Mouse (Mus musculus): ENCODE results near the gene Zfp715. TPM values are rescaled to one million over a fixed set of nuclear protein-coding genes. Genes with fewer than 3 reads are reported as not detected.
A peak's percentile ranks its signal among the peaks of the same experiment; 100 is the strongest.

Gene Zfp715
- polyA plus RNA-seq, 1 experiment from 2014 or later = 12.8 TPM

DNA sequence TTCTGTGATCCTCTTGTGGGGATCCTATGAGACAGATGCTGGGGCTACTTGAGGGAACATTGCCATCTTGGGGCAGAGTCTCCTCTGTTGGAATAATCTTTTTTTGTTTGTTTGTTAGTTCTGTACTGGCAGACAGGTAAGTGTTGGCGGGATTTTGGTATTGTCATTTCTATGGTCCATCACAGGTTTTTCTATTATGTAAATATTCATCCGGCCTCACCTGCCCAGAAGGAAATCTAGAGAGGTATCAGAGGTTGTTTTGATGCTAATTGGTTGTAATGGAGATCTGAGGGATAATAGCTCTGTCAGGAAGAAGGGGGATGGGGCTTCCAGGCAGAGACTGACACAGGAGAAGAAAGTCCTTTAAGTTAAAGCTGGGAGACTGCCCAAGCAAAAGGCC lies 30.9 kb upstream of the Zfp715 start:
- no peaks in the 10 kb centered on the region for H3K36me3 ChIP-seq
- H3K9me3 ChIP-seq = no peaks in the 10 kb centered on the region
- H3K4me1 ChIP-seq = no peaks in the 10 kb centered on the region
- no peaks in the 10 kb centered on the region for H3K27me3 ChIP-seq
- 68% methylated on average over 2 of the region's 2 CpGs for WGBS
- H3K9ac ChIP-seq = no peak overlapping the region
- H3K4me3 ChIP-seq = no peak overlapping the region
- no peak for ATAC-seq (ENCODE audit: borderline replicate concordance, extremely low read depth, low FRiP score, low TSS enrichment)
- H3K4me2 ChIP-seq = no peak overlapping the region
- H3K27ac ChIP-seq = no peak overlapping the region

DNA sequence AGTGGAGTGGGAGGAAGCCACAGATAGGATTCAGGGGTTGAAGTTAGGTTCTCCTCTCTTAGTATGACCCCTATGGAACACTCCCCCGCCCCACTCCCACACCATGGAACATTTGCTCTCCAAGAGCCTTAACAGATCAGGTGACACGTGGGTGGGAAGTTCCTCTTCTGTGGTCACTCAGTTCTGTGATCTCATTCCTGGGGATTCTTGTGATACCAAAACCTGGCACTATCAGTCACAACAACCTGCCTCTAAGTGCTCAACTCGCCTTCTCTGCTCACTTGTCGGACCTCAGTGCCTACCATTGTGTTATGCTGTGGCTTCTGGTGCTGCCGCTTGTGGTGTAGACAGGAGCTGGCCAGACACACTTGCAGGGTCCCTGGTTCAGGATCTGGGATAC lies 30.1 kb upstream of the Zfp715 start:
- Histone ChIP-seq H3K9ac (no peak overlapping the region), H3K4me3 (no peak overlapping the region), H3K4me2 (no peak overlapping the region), H3K9me3 (no peaks in the 10 kb centered on the region), H3K36me3 (no peaks in the 10 kb centered on the region), H3K27ac (no peak overlapping the region), H3K4me1 (no peaks in the 10 kb centered on the region), H3K27me3 (no peaks in the 10 kb centered on the region)
- 65% methylated on average over 5 of the region's 5 CpGs for WGBS
- no peak for ATAC-seq (ENCODE audit: borderline replicate concordance, extremely low read depth, low FRiP score, low TSS enrichment)

DNA sequence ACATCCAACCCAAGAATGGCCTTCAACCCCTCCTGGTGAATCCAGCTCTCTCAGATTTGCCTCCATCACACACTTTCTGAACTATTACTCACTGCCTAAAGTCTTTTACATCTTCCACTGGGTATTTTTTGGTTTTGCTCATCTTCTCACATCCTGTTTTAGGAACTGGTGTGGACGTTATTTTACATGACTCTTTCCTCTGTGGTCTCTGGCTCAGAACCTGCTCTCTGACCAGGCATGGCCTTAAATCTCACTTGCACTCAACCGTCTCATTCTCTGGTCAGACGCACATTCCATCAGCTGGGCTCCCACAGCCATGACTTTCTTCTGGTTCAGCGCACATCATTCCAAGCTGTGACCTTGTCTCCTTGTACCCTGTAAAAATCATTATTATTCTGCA lies 27.7 kb upstream of the Zfp715 start:
- H3K27me3 ChIP-seq = no peaks in the 10 kb centered on the region
- no peak overlapping the region for H3K4me3 ChIP-seq
- no peak overlapping the region for H3K9ac ChIP-seq
- ATAC-seq (ENCODE audit: borderline replicate concordance, extremely low read depth, low FRiP score, low TSS enrichment) = no peak
- no peaks in the 10 kb centered on the region for H3K4me1 ChIP-seq
- no peaks in the 10 kb centered on the region for H3K36me3 ChIP-seq
- H3K9me3 ChIP-seq = no peaks in the 10 kb centered on the region
- H3K27ac ChIP-seq = no peak overlapping the region
- WGBS = 77% methylated on average over 4 of the region's 4 CpGs
- H3K4me2 ChIP-seq = no peak overlapping the region

DNA sequence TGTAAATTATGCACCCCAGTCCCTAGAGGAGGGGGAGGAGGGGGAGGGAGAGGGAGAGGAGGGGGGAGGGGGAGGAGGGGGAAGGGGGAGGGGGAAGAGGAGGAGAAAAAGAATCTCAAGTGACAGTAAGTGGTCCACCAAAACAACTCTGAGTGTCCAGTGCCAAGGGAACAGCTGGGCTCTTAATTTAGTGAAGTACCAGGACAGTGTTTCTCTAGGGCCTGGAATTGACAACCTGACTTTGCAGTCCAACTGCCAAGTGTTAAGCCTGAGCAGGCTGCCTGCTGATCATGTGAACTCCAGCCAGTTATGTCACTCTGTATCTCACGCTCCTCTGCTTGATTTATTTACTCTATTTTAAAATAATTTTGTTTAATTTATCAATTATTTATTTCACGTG lies 20.8 kb upstream of the Zfp715 start:
- H3K4me3 ChIP-seq = no peak overlapping the region
- no peak overlapping the region for H3K9ac ChIP-seq
- ATAC-seq (ENCODE audit: borderline replicate concordance, extremely low read depth, low FRiP score, low TSS enrichment) = no peak
- H3K27ac ChIP-seq = no peak overlapping the region
- no peaks in the 10 kb centered on the region for H3K36me3 ChIP-seq
- 48% methylated on average over 2 of the region's 2 CpGs for WGBS
- H3K27me3 ChIP-seq = no peaks in the 10 kb centered on the region
- H3K4me1 ChIP-seq = no peaks in the 10 kb centered on the region
- H3K9me3 ChIP-seq = no peaks in the 10 kb centered on the region
- no peak overlapping the region for H3K4me2 ChIP-seq

DNA sequence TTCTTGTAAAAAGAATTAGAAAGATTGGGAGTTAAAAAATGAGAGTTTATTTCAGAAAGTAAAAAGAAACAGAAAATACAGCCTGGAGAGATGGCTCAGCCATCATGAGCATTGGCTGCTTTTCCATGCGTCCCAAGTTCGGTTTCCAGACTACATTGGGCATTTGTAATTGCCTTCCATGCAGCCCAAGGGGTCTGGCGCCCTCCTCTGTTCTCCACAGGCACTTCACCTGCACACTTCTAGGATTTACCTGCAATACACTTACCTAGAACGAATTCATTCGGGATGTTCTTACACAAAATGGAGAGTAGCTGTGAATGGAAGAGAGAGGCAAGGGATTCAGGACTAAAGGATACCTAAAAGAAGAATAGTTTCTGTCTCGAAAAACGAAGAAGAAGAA lies 20.1 kb upstream of the Zfp715 start:
- Histone ChIP-seq H3K27ac (no peak overlapping the region), H3K4me1 (no peaks in the 10 kb centered on the region), H3K36me3 (no peaks in the 10 kb centered on the region), H3K4me3 (no peak overlapping the region), H3K9ac (no peak overlapping the region), H3K9me3 (no peaks in the 10 kb centered on the region), H3K4me2 (no peak overlapping the region), H3K27me3 (no peaks in the 10 kb centered on the region)
- no peak for ATAC-seq (ENCODE audit: borderline replicate concordance, extremely low read depth, low FRiP score, low TSS enrichment)
- WGBS = 32% methylated on average over 5 of the region's 7 CpGs

DNA sequence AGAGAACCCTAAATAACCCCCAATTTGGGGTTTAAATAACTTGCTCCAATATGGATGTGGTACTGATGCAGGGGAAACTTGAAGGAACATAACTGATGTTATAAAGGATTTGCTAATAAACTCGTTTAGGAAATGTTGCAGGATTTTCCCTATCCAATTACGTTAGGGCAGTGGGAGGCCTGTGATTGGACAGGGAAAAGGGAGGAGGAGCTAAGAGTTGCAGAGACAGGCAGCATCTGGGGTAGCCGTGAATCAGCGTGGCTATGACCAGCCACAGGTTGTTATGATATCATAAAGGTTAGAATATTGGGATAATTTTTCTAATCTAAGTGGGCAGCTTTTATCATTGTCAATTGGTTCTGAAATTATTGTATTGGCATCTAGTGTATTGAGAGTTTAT lies 15.0 kb upstream of the Zfp715 start:
- H3K9me3 ChIP-seq = no peaks in the 10 kb centered on the region

DNA sequence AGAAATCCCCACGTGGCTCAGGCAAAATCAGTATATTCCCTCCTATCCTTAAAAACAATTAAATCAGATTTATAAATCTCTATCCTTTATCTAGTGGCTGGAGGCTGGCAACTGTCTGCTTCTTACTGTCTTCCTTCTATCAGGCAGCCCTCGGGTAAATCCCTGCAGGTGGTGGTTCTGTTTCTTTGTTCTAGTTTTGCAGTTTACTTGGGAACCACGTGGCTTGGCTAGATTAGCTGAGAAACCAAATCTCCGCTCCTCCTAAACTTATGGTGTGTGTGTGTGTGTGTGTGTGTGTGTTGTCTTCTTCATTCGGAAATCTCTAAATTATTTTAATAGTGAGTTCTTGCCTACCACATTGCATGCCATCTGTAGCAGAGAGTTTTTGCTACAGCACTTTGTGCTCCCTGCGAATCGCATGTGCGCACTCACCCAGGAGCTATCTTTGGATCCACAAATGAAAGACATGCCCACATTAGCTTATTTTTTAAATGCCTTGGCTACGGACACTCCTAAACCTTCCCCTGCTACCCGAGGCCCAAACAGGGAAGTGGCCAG lies 13.2 kb upstream of the Zfp715 start:
- no peaks in the 10 kb centered on the region for H3K27me3 ChIP-seq
- H3K27ac ChIP-seq = no peak overlapping the region
- H3K4me2 ChIP-seq = no peak overlapping the region
- H3K4me3 ChIP-seq = no peak overlapping the region
- 51% methylated on average over 10 of the region's 10 CpGs for WGBS
- ATAC-seq (ENCODE audit: borderline replicate concordance, extremely low read depth, low FRiP score, low TSS enrichment) = no peak
- H3K9ac ChIP-seq = no peak overlapping the region
- no peaks in the 10 kb centered on the region for H3K36me3 ChIP-seq
- no peaks in the 10 kb centered on the region for H3K4me1 ChIP-seq
- no peaks in the 10 kb centered on the region for H3K9me3 ChIP-seq

More for the DNA sequence above, 15.0 kb upstream of the Zfp715 start:
- H3K36me3 ChIP-seq = no peaks in the 10 kb centered on the region
- no peaks in the 10 kb centered on the region for H3K27me3 ChIP-seq
- ATAC-seq (ENCODE audit: borderline replicate concordance, extremely low read depth, low FRiP score, low TSS enrichment) = no peak
- WGBS = 57% methylated on average over 4 of the region's 4 CpGs
- no peak overlapping the region for H3K4me3 ChIP-seq
- H3K9ac ChIP-seq = no peak overlapping the region
- no peaks in the 10 kb centered on the region for H3K4me1 ChIP-seq
- H3K4me2 ChIP-seq = no peak overlapping the region
- no peak overlapping the region for H3K27ac ChIP-seq

DNA sequence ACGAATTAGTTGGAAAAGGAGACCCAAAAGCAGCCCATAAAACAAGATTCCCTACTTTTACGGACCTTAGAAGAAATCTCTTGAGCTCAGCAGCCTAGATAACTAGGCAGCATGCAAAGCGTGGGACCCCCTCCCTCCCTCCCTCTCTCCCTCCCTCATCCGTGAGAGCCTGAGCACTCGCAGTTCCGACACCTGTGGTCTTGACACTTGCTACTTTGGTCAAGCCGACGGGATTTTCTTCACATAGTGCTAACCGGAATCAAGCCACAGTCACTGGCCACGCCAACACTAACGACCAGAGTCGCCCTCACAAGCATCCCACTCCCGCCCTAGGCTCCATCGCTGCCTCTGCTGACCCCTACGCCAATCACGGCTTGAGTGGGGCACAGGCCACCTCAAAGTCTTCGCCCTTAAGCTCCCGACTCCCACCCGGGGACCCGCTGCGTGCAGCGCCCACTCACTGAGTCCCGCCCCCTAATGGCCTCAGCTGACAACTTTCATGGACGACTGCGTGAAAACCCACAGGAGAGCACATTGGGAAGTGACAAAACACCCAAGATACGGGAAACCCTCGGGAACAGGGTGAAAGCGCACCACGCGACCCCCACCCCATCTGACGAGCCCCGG lies 595 bp downstream of the Zfp715 start:
- Histone ChIP-seq H3K27ac (peak overlapping the region; percentile 86), H3K27me3 (no peaks in the 10 kb centered on the region), H3K4me3 (peak overlapping the region; percentile 86), H3K4me2 (peak overlapping the region; percentile 83), H3K9me3 (no peaks in the 10 kb centered on the region), H3K4me1 (peaks cover 22% of the 10 kb centered on the region), H3K36me3 (peaks cover 14% of the 10 kb centered on the region), H3K9ac (peak overlapping the region; percentile 78)
- ATAC-seq (ENCODE audit: borderline replicate concordance, extremely low read depth, low FRiP score, low TSS enrichment) = peak; percentile 68
- under 1% methylated on average over 32 of the region's 32 CpGs for WGBS

DNA sequence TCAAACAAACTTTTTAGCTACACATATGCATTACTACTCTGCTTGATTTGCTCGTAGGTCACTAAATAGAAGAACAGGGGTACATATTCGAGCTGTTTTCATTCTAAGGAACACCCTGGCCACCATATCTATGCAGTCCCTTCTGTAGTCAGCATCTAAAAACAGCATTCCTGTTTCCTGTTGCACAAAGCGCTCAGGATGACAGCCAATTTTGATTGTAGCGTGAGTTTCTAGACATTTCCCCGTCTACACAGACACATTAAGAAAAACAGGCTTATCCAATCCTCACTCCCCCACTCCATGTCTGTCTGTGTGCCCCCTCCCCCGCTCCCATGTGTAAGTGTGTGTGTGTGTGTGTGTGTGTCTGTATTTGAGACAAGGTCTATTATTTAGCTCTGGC lies 1.5 kb downstream of the Zfp715 start:
- Histone ChIP-seq H3K4me1 (peaks cover 22% of the 10 kb centered on the region), H3K27me3 (no peaks in the 10 kb centered on the region), H3K27ac (no peak overlapping the region), H3K9me3 (no peaks in the 10 kb centered on the region), H3K36me3 (peaks cover 19% of the 10 kb centered on the region), H3K4me2 (peak overlapping the region; percentile 83), H3K9ac (no peak overlapping the region), H3K4me3 (peak overlapping the region; percentile 86)
- WGBS = 62% methylated on average over 6 of the region's 6 CpGs
- no peak for ATAC-seq (ENCODE audit: borderline replicate concordance, extremely low read depth, low FRiP score, low TSS enrichment)

DNA sequence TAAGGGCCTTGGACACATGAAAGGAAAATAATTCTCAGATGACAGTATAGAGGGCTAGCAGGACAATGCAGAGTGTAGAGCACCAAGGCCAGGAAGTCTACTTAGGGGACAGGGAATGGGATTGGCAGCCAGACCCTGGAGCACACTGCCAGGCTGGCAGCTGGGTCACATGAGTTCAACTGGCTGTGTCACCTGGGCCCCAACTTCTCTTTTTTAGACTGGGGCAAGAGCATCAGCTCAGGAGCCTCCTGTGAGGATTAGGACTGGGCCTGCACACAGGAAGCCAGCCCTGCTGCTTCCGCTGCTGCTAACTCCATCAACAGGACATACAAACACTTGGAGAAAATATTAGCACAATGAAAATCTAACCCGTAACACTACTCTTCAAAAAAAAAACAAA lies 4.0 kb downstream of the Zfp715 start:
- no peak overlapping the region for H3K9ac ChIP-seq
- peaks cover 33% of the 10 kb centered on the region for H3K36me3 ChIP-seq
- H3K9me3 ChIP-seq = no peaks in the 10 kb centered on the region
- no peak for ATAC-seq (ENCODE audit: borderline replicate concordance, extremely low read depth, low FRiP score, low TSS enrichment)
- peaks cover 22% of the 10 kb centered on the region for H3K4me1 ChIP-seq
- no peaks in the 10 kb centered on the region for H3K27me3 ChIP-seq
- H3K27ac ChIP-seq = no peak overlapping the region
- no peak overlapping the region for H3K4me3 ChIP-seq
- no peak overlapping the region for H3K4me2 ChIP-seq
- WGBS = 69% methylated on average over 2 of the region's 2 CpGs

DNA sequence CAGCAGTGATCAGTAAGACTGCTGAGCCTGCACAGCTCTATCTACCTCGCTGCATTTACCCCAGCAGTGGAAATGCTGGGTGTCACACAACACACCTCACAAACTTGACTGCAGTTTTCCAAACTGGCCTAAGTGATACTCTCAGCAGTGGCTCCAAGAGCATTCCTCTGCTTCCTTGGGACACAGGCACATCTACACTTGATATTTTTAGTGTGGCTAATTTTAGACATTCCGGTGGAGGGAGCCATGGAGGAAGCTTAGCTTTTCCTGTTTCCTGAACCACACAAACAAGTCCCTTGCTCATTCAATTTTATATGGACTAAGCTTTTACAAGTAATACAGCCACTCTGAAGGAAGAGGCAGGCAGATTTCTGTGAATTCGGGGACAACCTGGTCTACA lies 7.9 kb downstream of the Zfp715 start:
- no peaks in the 10 kb centered on the region for H3K9me3 ChIP-seq
- no peak for ATAC-seq (ENCODE audit: borderline replicate concordance, extremely low read depth, low FRiP score, low TSS enrichment)
- WGBS = 75% methylated on average over 3 of the region's 3 CpGs
- no peak overlapping the region for H3K4me2 ChIP-seq
- peak overlapping the region; percentile 37; the same call in 1 of the 2 replicates for H3K27ac ChIP-seq
- no peak overlapping the region for H3K4me3 ChIP-seq
- 0 out of 2 replicates have a peak, but pooled peaks cover 4% of the 10 kb centered on the region for H3K4me1 ChIP-seq
- no peaks in the 10 kb centered on the region for H3K27me3 ChIP-seq
- H3K9ac ChIP-seq = no peak overlapping the region
- peaks cover 47% of the 10 kb centered on the region for H3K36me3 ChIP-seq

DNA sequence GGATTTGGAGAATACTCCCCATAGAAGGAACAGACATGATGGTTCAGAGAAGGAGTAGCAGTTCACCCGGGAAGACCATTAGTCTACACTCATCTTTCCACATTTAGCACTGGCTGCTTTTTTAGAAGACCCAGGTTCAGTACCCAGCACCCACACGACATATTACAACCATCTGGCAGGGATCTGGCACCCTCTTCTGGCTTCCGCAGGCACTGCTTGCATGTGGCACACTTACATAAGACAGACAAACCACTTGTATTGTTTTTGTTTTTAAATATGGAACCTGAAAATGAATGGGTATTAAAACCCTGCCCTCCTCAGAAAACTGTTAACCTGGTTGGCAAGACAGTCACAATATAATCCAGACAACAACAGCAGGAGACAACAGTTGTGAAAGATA lies 21.6 kb downstream of the Zfp715 start:
- Histone ChIP-seq H3K9me3 (no peaks in the 10 kb centered on the region), H3K4me3 (no peak overlapping the region), H3K4me2 (no peak overlapping the region), H3K4me1 (no peaks in the 10 kb centered on the region), H3K9ac (no peak overlapping the region), H3K27me3 (no peaks in the 10 kb centered on the region), H3K27ac (no peak overlapping the region), H3K36me3 (peaks cover 6% of the 10 kb centered on the region)
- ATAC-seq (ENCODE audit: borderline replicate concordance, extremely low read depth, low FRiP score, low TSS enrichment) = no peak
- 86% methylated on average over 3 of the region's 3 CpGs for WGBS

Data from lung, embryonic 15.5 days (tissue).